Mouse (Mus musculus): Measurements from ENCODE around the gene Lamtor3. TPM values are rescaled to one million over a fixed set of nuclear protein-coding genes. Genes with fewer than 3 reads are reported as not detected.
"Not testable (repeated sequence)": the region's sequence is repeated elsewhere in the genome, so short reads cannot be mapped to it uniquely, and the experiment has no call there.

Gene Lamtor3
- total RNA-seq, 2 experiments from 2014 or later = 45.0 to 47.8 TPM

- ATAC-seq (replicated peaks; ENCODE audit: low FRiP score, poor library complexity, severe bottlenecking) = no peak
These were observed 11.6 kb downstream of the Lamtor3 start for GRCm38 (mm10) chr3:137929940-137930339.

- ATAC-seq (replicated peaks; ENCODE audit: low FRiP score, poor library complexity, severe bottlenecking) = no peak
These were observed 14.4 kb downstream of the Lamtor3 start for GRCm38 (mm10) chr3:137932748-137933147.

- ATAC-seq (replicated peaks; ENCODE audit: low FRiP score, poor library complexity, severe bottlenecking) = no peak
These were observed 15.7 kb downstream of the Lamtor3 start for GRCm38 (mm10) chr3:137933986-137934385.

DNA sequence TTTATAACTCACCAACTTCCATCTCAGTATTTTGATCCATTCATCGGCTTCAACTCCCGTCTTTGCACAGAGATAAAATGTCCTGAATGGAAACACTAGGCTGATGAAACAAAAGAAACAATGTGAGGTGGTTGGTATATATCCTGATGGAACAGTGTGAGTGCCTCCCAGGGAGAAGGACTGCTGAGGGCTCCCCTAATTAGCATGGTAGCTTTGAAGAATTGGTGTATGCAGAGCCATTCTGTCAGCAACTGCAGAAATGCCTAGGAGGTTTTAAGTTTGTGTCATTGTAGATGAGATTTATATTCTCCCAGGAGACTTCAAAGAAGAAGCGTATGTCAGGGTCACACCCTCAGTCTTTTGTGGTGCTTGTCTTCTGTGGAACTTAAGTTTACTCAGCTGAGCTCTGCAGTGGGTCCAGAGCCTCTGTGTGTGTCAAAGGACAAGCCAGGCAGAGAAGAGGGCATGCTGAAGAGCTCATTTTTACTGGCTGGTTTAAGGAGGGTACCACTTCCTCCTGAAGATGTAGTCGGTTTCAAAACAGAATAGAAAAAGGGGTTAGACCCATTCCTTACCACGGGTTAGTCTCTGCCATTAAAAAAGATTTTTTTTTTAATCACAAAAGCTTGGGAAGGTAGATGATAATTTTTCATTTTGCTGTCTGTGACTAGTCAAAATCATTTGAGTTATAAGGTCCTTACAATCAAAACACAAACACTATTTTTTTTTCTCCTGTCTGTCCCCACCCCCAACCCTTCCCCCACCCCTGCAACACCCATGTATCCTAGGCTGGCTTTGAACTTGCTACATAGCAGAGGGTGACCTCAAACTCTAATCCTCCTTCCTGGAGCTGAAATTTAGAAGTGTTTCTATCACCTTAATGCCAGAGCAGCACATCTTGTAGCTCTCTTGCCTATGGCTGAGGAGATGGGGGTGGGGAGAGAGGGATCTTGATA is 17.5 kb downstream of the Lamtor3 start:
- ATAC-seq (replicated peaks; ENCODE audit: low FRiP score, poor library complexity, severe bottlenecking) = no peak

GRCm38 (mm10) chr3:137936541-137936940 is 18.2 kb downstream of the Lamtor3 start:
- no peak for ATAC-seq (replicated peaks; ENCODE audit: low FRiP score, poor library complexity, severe bottlenecking)

DNA sequence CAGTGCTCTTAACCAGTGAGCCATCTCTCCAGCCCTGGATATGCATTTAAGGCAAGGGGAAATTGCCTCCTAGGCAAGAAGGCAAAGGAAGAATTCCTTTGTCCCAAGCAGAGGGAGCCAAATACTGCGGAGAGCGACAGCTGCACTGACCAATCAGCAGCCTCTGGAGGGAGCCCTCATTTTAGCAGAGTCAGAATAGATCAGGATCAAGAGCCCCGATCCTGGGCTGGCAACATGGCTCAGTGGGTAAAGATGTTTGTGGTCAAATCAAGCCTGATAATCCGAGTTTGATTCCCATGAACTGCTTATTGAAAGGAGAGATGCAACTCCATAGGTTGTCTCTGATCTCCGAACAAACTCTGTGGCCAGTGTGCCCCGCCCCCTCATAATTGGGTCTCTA is 20.3 kb downstream of the Lamtor3 start:
- ATAC-seq (replicated peaks; ENCODE audit: low FRiP score, poor library complexity, severe bottlenecking) = no peak

GRCm38 (mm10) chr3:137940757-137941156 is 22.5 kb downstream of the Lamtor3 start:
- peak; percentile 80 for ATAC-seq (replicated peaks; ENCODE audit: low FRiP score, poor library complexity, severe bottlenecking)

DNA sequence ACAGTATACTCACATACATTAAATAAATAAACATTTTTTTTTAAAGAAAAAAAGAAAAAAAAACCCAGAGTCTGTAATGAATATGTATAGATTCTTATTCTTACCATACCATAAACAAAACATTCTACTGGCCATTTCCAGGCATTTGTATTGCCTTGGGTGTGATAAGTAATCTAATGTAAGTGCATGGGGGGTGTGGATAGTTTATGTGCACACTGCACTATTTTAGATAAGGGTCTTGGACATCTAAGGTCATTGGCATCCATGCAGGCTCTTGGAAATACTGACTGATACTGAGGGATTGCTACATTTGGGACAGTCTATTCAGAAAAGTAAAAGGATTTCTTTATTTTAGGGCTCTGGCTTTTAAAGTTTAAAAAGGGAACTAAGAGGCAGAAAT is 23.2 kb downstream of the Lamtor3 start:
- ATAC-seq (replicated peaks; ENCODE audit: low FRiP score, poor library complexity, severe bottlenecking) = peak; percentile 53; the same call in 1 of the 2 replicates

DNA sequence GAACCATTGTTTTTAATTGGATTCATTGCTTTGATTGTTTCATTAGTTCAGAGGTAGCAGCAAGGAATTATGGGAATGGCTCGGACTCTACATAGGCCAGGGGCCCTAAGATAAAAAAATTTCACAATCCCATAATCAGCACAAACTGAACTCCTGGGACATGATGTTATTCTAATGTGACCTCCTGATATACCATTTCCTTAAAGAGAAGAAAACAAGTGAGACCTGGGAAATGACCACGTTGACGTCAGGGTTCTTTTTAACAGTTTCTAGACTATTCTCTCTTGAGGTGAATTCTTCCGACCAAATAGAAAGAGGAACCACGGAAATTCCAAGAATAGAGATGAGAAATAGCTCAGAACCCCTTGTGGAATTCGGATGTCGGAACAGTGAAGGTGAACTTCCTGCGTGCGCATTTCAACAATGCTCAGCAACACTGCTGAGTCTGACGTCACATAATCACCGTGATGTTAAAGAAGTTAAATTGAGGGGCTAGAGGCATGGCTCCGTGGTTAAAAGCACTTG is 23.9 kb downstream of the Lamtor3 start:
- no peak for ATAC-seq (replicated peaks; ENCODE audit: low FRiP score, poor library complexity, severe bottlenecking)

DNA sequence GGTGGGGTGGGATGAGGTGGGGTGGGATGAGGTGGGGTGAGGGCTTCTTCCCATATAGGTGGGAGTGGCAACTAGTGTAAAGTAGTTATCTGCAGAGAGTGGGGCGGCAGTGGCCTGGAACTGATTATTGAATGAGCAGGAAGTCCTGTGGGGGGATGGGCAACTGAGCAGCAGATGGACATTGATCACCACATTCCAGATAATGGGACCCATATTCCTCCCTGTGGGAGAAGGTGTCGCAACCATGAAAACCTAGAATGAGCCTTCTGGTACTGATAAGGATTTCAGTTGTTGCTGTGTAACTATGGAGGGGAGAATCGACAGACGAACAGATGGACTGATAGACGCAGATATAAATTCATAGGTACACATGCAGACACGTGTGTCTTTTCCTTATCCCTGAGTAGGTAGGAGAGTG is 25.4 kb downstream of the Lamtor3 start:
- no peak for ATAC-seq (replicated peaks; ENCODE audit: low FRiP score, poor library complexity, severe bottlenecking)

- no peak for ATAC-seq (replicated peaks; ENCODE audit: low FRiP score, poor library complexity, severe bottlenecking)
These were observed 28.5 kb downstream of the Lamtor3 start for GRCm38 (mm10) chr3:137946827-137947226.

GRCm38 (mm10) chr3:137947525-137947924 is 29.2 kb downstream of the Lamtor3 start:
- no peak for ATAC-seq (replicated peaks; ENCODE audit: low FRiP score, poor library complexity, severe bottlenecking)

- no peak for ATAC-seq (replicated peaks; ENCODE audit: low FRiP score, poor library complexity, severe bottlenecking)
These were observed 32.0 kb downstream of the Lamtor3 start for GRCm38 (mm10) chr3:137950191-137950885.

GRCm38 (mm10) chr3:137951302-137951701 is 33.0 kb downstream of the Lamtor3 start:
- not testable (repeated sequence) for ATAC-seq (replicated peaks; ENCODE audit: low FRiP score, poor library complexity, severe bottlenecking)

DNA sequence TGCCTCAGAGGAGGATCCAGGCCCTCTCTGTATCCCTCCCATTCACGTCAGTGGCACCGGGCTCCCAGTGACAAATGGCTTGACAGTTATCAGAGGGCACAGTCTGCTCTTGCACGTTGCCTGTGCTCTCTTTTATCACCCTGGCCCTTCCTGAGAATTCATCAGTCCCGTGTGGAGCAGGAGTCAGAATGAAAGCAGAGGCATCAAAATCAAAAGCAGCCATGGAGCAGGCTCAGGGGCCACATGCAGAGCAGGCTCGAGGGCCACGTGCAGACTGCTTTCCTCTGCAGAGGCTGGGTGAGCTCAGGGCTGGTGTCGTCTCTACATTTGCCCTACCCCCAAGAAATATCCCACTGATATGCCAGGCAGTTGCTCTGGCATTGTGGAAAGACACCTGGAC is 33.5 kb downstream of the Lamtor3 start:
- ATAC-seq (replicated peaks; ENCODE audit: low FRiP score, poor library complexity, severe bottlenecking) = peak; percentile 68

DNA sequence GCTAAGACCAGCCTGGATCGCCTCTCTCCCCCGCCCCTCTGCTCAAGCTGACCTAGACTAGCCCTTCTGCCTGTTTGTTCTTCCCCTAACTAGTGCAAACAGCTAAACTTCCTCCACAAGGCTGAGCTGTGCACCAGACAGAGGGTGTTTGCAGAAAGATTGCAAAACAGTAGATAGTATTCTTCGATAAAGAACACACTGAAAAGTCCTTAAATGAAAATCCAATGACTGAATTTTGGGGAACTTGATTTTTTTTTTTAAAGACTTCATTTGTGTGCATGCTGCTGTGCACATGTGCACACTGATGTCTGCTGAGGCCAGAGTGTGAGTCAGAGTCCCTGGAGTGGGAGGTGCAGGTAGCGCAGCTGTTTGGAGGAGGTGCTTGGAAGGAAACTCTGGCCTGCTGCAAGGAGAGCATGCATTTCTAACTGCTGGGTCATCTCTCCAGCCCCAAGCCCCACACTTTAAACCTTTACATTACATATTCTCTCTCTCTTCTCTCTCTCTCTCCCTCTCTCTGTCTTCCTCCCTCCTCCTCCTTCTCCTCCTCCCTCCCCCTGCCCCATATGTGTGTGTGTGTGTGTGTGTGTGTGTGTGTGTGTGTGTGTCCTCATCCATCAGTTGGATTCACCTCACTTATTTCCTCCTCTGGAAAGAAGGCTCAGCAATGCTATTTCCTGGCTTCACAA is 34.1 kb downstream of the Lamtor3 start:
- peak; percentile 66 for ATAC-seq (replicated peaks; ENCODE audit: low FRiP score, poor library complexity, severe bottlenecking)

- ATAC-seq (replicated peaks; ENCODE audit: low FRiP score, poor library complexity, severe bottlenecking) = peak; percentile 56
These were observed 34.9 kb downstream of the Lamtor3 start for GRCm38 (mm10) chr3:137952914-137953880.

DNA sequence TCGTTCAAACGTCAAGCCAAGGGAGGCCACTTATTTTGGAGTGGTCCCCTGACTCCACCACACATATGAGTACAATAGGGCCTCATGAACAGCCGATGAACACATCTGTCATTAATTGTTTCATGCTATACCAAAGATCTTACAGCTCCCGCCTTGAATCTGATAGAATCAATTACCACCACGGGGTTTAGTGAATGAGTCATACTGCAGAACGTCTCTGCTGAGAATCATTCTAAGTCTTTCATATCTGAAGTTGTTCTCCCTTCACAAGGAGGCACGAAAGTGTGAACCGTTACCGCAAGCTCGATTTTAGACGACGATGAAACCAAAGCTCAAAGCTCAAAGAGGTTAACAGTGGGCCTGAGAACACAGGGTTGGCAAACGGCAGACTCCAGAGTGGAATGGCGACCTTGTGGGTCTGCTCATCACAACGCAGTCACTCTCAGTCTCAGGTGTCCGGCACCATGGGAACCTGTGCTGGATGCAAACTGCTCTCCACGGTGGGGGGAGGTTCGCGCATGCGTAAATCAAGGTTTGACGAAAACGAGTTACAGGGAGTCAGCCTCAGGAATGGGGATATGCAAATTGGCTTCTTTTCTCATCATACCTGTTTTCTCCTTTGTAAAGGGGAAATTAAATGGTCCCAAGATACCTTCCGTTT is 36.1 kb downstream of the Lamtor3 start:
- no peak for ATAC-seq (replicated peaks; ENCODE audit: low FRiP score, poor library complexity, severe bottlenecking)

Measured in erythroblast, adult 5-6 weeks (primary cell).